Mouse (Mus musculus): ENCODE data around the gene Ptges2.

DNA sequence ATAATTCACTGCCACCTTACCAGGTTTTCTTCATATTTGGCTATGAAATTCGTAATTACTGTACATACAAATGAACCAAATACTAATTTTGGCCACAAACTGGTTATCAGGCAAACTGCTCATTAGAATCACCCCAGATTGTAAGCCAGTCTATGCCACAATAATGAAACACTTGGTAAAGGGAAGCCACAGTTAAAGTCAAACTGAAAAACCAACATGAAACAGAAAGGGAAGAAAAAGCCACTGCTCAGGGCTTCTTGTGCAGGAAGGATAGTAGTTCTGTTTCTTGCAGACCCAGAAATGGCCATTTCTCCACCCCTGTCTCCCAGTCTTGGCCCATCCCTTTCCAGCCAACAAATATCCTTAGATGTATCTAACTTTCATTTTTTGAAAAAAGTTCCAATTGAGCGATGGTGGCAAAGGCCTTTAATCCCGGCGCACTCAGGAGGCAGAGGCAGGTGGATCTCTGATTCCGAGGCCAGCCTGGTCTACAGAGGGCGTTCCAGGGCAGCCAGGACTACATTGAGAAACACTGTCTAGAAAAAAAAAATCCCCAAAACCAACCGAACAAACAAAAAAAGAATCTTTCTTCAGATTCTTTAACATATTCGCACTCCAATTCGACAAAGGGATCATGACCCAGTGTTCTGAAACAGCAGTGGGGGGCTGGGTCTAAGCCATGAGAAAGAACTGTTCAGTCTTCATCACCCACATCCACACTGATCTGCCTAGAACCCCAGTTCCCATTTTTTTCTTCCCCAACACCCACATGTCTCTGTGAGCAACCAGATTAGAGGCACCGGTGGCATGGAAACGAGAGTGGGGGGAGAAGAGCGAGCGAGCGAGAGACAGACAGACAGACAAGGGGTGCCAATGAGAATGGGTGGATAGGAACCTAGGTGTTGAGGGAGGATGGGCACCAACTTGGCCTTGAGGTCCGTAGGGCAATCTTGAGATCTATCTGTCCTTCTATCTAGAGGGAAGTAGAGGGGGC is 54.4 kb downstream of the Ptges2 start, which contains the start of gene Naif1:
- peak; percentile 45; the same call in 1 of the 2 replicates for TF ChIP-seq POLR2A (IDR thresholded peaks at IDR 0.05; ENCODE audit: extremely low read depth, insufficient read depth, low read length)
- TF ChIP-seq CTCF (IDR thresholded peaks at IDR 0.05; ENCODE audit: extremely low read depth, insufficient read depth, low read length) = no peak
